Mouse (Mus musculus) heart, embryonic 15.5 days (tissue): ENCODE data around the gene Krtap15. TPM values are rescaled to one million over a fixed set of nuclear protein-coding genes. Genes with fewer than 3 reads are reported as not detected.

Experiments used
- ATAC-seq: fragments of 200-750 bp; cut with Nextera tagmentation; replicated peaks from 2 replicates; pipeline ENCODE4 v1.8.0; 2017; ENCODE audit warnings: low read depth, moderate TSS enrichment; ENCODE audit not compliant: insufficient number of reproducible peaks, insufficient read depth, low FRiP score
- H3K27ac ChIP-seq: fragments of 300-500 bp; sonication (generic); 2 replicates; pipeline ENCODE4 v1.5.1; 2015; ENCODE audit warnings: mild to moderate bottlenecking, inconsistent platforms
- H3K27me3 ChIP-seq: fragments of 300-500 bp; sonication (generic); 2 replicates; pipeline ENCODE4 v1.6.1; 2015; ENCODE audit warnings: inconsistent platforms
- H3K36me3 ChIP-seq: fragments of 300-500 bp; sonication (generic); 2 replicates; pipeline ENCODE4 v1.6.1; 2015; ENCODE audit warnings: mild to moderate bottlenecking, inconsistent platforms
- H3K4me1 ChIP-seq: fragments of 300-500 bp; sonication (generic); replicated peaks from 2 replicates; pipeline ENCODE4 v1.6.1; 2015; ENCODE audit warnings: inconsistent platforms
- H3K4me2 ChIP-seq: fragments of 300-500 bp; sonication (generic); 2 replicates; pipeline ENCODE4 v1.6.1; 2015; ENCODE audit warnings: inconsistent platforms, mild to moderate bottlenecking, moderate library complexity
- H3K4me3 ChIP-seq: fragments of 300-500 bp; sonication (generic); 2 replicates; pipeline ENCODE4 v1.5.1; 2015; ENCODE audit warnings: mild to moderate bottlenecking, inconsistent platforms
- H3K9ac ChIP-seq: fragments of 300-500 bp; sonication (generic); 2 replicates; pipeline ENCODE4 v1.6.1; 2015; ENCODE audit warnings: mild to moderate bottlenecking, inconsistent platforms
- H3K9me3 ChIP-seq: fragments of 300-500 bp; sonication (generic); replicated peaks from 2 replicates; pipeline ENCODE4 v1.6.1; 2016; ENCODE audit warnings: inconsistent platforms
- WGBS: fragments of 180-500 bp; shearing (Covaris S2); methylation state at CpG from one replicate; pipeline ENCODE4 v1.1.7; 2015; ENCODE audit warnings: mixed read lengths; 5-methylcytosine and 5-hydroxymethylcytosine counted together
- polyA plus RNA-seq: library from polyadenylated mRNA; unstranded; fragments of >200 nt; fragmentation: Nextera tagmentation; extraction: Ambion mirVana; gene quantifications from 2 replicates; pipeline ENCODE4 v1.2.1, GENCODE M21; 2015

The Krtap15 gene
- not detected in 2 replicates for polyA plus RNA-seq

GRCm38 (mm10) chr16:88820066-88820465 lies at the start of gene Krtap15:
Krtap15 (plus strand) TSS chr16:88820215.
- WGBS = 74% methylated on average over 3 of the region's 3 CpGs
- Histone ChIP-seq H3K36me3 (no peaks in the 10 kb centered on the region), H3K27ac (no peak within 1 kb of the TSS), H3K9me3 (no peaks in the 10 kb centered on the region), H3K27me3 (no peaks in the 10 kb centered on the region), H3K4me3 (no peak within 1 kb of the TSS), H3K4me1 (no peaks in the 10 kb centered on the region), H3K4me2 (no peak within 1 kb of the TSS), H3K9ac (no peak within 1 kb of the TSS)
- ATAC-seq = no peak

- no peak within 1 kb of the TSS for H3K27ac ChIP-seq
- WGBS = 77% methylated on average over 2 of the region's 2 CpGs
Measured at GRCm38 (mm10) chr16:88774106-88774505, 45.9 kb upstream of the Krtap15 start, which contains the start of gene 2310057N15Rik. 2310057N15Rik (minus strand) TSS chr16:88774206.

GRCm38 (mm10) chr16:88777596-88777995 lies 42.4 kb upstream of the Krtap15 start, which contains the start of gene Gm5965:
Gm5965 (plus strand) TSS chr16:88777896.
- H3K9ac ChIP-seq = no peak within 1 kb of the TSS
- no peak for ATAC-seq
- no peaks in the 10 kb centered on the region for H3K27me3 ChIP-seq
- H3K9me3 ChIP-seq = no peaks in the 10 kb centered on the region; the same call in 1 of the 2 replicates
- WGBS = 77% methylated on average over 6 of the region's 6 CpGs
- no peaks in the 10 kb centered on the region for H3K36me3 ChIP-seq
- H3K4me3 ChIP-seq = no peak within 1 kb of the TSS
- H3K27ac ChIP-seq = no peak within 1 kb of the TSS
- no peak within 1 kb of the TSS for H3K4me2 ChIP-seq
- H3K4me1 ChIP-seq = no peaks in the 10 kb centered on the region

More at GRCm38 (mm10) chr16:88774106-88774505, 45.9 kb upstream of the Krtap15 start, which contains the start of gene 2310057N15Rik:
- H3K36me3 ChIP-seq = no peaks in the 10 kb centered on the region
- no peaks in the 10 kb centered on the region for H3K4me1 ChIP-seq
- H3K4me2 ChIP-seq = no peak within 1 kb of the TSS
- H3K4me3 ChIP-seq = no peak within 1 kb of the TSS
- H3K9me3 ChIP-seq = no peaks in the 10 kb centered on the region; the same call in 1 of the 2 replicates
- no peaks in the 10 kb centered on the region for H3K27me3 ChIP-seq
- no peak for ATAC-seq
- no peak within 1 kb of the TSS for H3K9ac ChIP-seq

GRCm38 (mm10) chr16:88786786-88787185 lies 33.2 kb upstream of the Krtap15 start:
- Histone ChIP-seq H3K9me3 (no peaks in the 10 kb centered on the region), H3K27me3 (no peaks in the 10 kb centered on the region), H3K36me3 (no peaks in the 10 kb centered on the region), H3K4me1 (no peaks in the 10 kb centered on the region), H3K4me2 (no peak overlapping the region), H3K4me3 (no peak overlapping the region), H3K9ac (no peak overlapping the region), H3K27ac (no peak overlapping the region)
- ATAC-seq = no peak
- WGBS = 78% methylated on average over 2 of the region's 2 CpGs

GRCm38 (mm10) chr16:88811827-88812226 lies 8.2 kb upstream of the Krtap15 start, which contains the start of gene Gm20741:
Gm20741 (minus strand) TSS chr16:88812220.
- no peak for ATAC-seq
- Histone ChIP-seq H3K9ac (no peak within 1 kb of the TSS), H3K27me3 (no peaks in the 10 kb centered on the region), H3K4me2 (no peak within 1 kb of the TSS), H3K4me1 (no peaks in the 10 kb centered on the region), H3K36me3 (no peaks in the 10 kb centered on the region), H3K9me3 (no peaks in the 10 kb centered on the region), H3K27ac (no peak within 1 kb of the TSS), H3K4me3 (no peak within 1 kb of the TSS)
- 58% methylated on average over 2 of the region's 2 CpGs for WGBS

- Histone ChIP-seq H3K27me3 (no peaks in the 10 kb centered on the region), H3K4me3 (no peak overlapping the region), H3K36me3 (no peaks in the 10 kb centered on the region), H3K9me3 (no peaks in the 10 kb centered on the region), H3K4me2 (no peak overlapping the region), H3K27ac (no peak overlapping the region), H3K4me1 (no peaks in the 10 kb centered on the region), H3K9ac (no peak overlapping the region)
- WGBS = 73% methylated on average over 3 of the region's 3 CpGs
- no peak for ATAC-seq
Measured at GRCm38 (mm10) chr16:88823736-88824135, 3.7 kb downstream of the Krtap15 start.

GRCm38 (mm10) chr16:88826095-88826652 lies 6.2 kb downstream of the Krtap15 start, which contains the start of gene Krtap14:
Krtap14 (minus strand) TSS chr16:88826145.
- Histone ChIP-seq H3K27ac (no peak within 1 kb of the TSS), H3K4me2 (no peak within 1 kb of the TSS), H3K9me3 (no peaks in the 10 kb centered on the region), H3K36me3 (no peaks in the 10 kb centered on the region), H3K9ac (no peak within 1 kb of the TSS), H3K4me3 (no peak within 1 kb of the TSS), H3K27me3 (no peaks in the 10 kb centered on the region), H3K4me1 (no peaks in the 10 kb centered on the region)
- WGBS = 80% methylated on average over 9 of the region's 9 CpGs
- no peak for ATAC-seq

- no peak overlapping the region for H3K9ac ChIP-seq
- ATAC-seq = no peak
- 66% methylated on average over 3 of the region's 3 CpGs for WGBS
Measured at GRCm38 (mm10) chr16:88826978-88827377, 7.0 kb downstream of the Krtap15 start.

GRCm38 (mm10) chr16:88847363-88847762 lies 27.3 kb downstream of the Krtap15 start:
- Histone ChIP-seq H3K4me1 (no peaks in the 10 kb centered on the region), H3K4me3 (no peak overlapping the region), H3K27ac (no peak overlapping the region), H3K27me3 (no peaks in the 10 kb centered on the region), H3K9ac (no peak overlapping the region), H3K9me3 (no peaks in the 10 kb centered on the region), H3K4me2 (no peak overlapping the region), H3K36me3 (no peaks in the 10 kb centered on the region)
- no peak for ATAC-seq
- 89% methylated on average over 1 of the region's 1 CpGs for WGBS

More at GRCm38 (mm10) chr16:88826978-88827377, 7.0 kb downstream of the Krtap15 start:
- H3K36me3 ChIP-seq = no peaks in the 10 kb centered on the region
- H3K4me2 ChIP-seq = no peak overlapping the region
- H3K9me3 ChIP-seq = no peaks in the 10 kb centered on the region
- no peak overlapping the region for H3K4me3 ChIP-seq
- no peaks in the 10 kb centered on the region for H3K27me3 ChIP-seq
- H3K4me1 ChIP-seq = no peaks in the 10 kb centered on the region
- no peak overlapping the region for H3K27ac ChIP-seq

GRCm38 (mm10) chr16:88848558-88848957 lies 28.5 kb downstream of the Krtap15 start:
- no peak overlapping the region for H3K9ac ChIP-seq
- WGBS = 79% methylated on average over 4 of the region's 4 CpGs

GRCm38 (mm10) chr16:88851450-88851849 lies 31.4 kb downstream of the Krtap15 start:
- Histone ChIP-seq H3K4me1 (no peaks in the 10 kb centered on the region), H3K36me3 (no peaks in the 10 kb centered on the region), H3K4me3 (no peak overlapping the region), H3K27me3 (no peaks in the 10 kb centered on the region), H3K9ac (no peak overlapping the region), H3K27ac (no peak overlapping the region), H3K9me3 (no peaks in the 10 kb centered on the region), H3K4me2 (no peak overlapping the region)
- 9% methylated on average over 5 of the region's 5 CpGs for WGBS
- ATAC-seq = no peak

More at GRCm38 (mm10) chr16:88848558-88848957, 28.5 kb downstream of the Krtap15 start:
- no peak for ATAC-seq
- no peaks in the 10 kb centered on the region for H3K4me1 ChIP-seq
- H3K4me2 ChIP-seq = no peak overlapping the region
- no peaks in the 10 kb centered on the region for H3K27me3 ChIP-seq
- H3K9me3 ChIP-seq = no peaks in the 10 kb centered on the region
- no peak overlapping the region for H3K4me3 ChIP-seq
- H3K36me3 ChIP-seq = no peaks in the 10 kb centered on the region
- no peak overlapping the region for H3K27ac ChIP-seq

GRCm38 (mm10) chr16:88864887-88865407 lies 44.9 kb downstream of the Krtap15 start:
- no peaks in the 10 kb centered on the region for H3K9me3 ChIP-seq
- ATAC-seq = no peak
- H3K27me3 ChIP-seq = no peaks in the 10 kb centered on the region
- no peak overlapping the region for H3K27ac ChIP-seq
- H3K4me2 ChIP-seq = no peak overlapping the region
- H3K36me3 ChIP-seq = no peaks in the 10 kb centered on the region
- 76% methylated on average over 4 of the region's 4 CpGs for WGBS
- H3K4me3 ChIP-seq = no peak overlapping the region
- no peak overlapping the region for H3K9ac ChIP-seq
- H3K4me1 ChIP-seq = no peaks in the 10 kb centered on the region
